Comparison of ENCODE assay signal across 23 mouse cellular contexts in the genomic region with DNA sequence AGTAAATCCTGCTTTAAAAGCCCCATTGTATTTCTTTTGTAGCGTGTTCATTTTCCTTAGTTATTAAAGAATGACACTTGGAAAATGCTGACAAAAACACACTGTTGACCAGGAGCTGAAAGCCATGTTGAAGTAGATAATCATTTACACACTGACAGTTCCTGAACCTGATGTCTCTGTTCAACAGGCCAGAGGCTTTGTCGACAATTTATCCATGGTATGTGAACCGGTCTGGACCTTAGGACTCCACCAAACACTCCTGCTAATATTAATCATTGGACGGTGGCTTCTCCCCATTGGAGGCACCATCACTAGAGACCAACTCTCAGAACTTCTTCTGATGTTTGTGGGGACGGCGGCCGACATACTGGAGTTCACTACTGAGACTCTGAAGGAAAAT. TPM values are rescaled to one million over a fixed set of nuclear protein-coding genes. Genes with fewer than 3 reads are reported as not detected.
DNase-seq lines count a peak whose midpoint lies in the region; ATAC-seq and TF ChIP-seq lines count a peak whose summit lies in the region.
"Had no signal": no experiment of that assay in that cellular context is flagged by ENCODE, and none has a peak within 500 bp of the region (broad histone marks: within the 10 kb centered on the region; RNA-seq: fewer than 3 reads in every experiment).

No protein-coding gene starts in this region.

- H3K27ac ChIP-seq in kidney, adult 2 months (ENCODE audit: insufficient read depth, low read depth, low read length), result peak overlapping the region; percentile 6; the same call in 1 of the 2 replicates
- no peak overlapping the region for H3K27ac ChIP-seq in kidney, embryonic 14.5 days (ENCODE audit: low read depth, low read length)
- peak overlapping the region; percentile 50; the same call in 1 of the 2 replicates for H3K27ac ChIP-seq in limb, embryonic 12.5 days
- no peak overlapping the region for H3K27ac ChIP-seq in limb, embryonic 10.5 days
- H3K27ac ChIP-seq: embryonic facial prominence, embryonic 13.5 days; embryonic facial prominence, embryonic 15.5 days; forebrain, embryonic 10.5 days; forebrain, embryonic 12.5 days had no signal

- H3K9me3 ChIP-seq in kidney, embryonic 14.5 days (ENCODE audit: control insufficient read depth, low read length), result no peaks in the 10 kb centered on the region
- H3K9me3 ChIP-seq in limb, embryonic 12.5 days, result no peaks in the 10 kb centered on the region
- H3K9me3 ChIP-seq in limb, embryonic 10.5 days (replicated peaks), result no peaks in the 10 kb centered on the region
- H3K9me3 ChIP-seq: embryonic facial prominence, embryonic 13.5 days; embryonic facial prominence, embryonic 15.5 days; forebrain, embryonic 10.5 days; forebrain, embryonic 12.5 days had no signal

- H3K4me1 ChIP-seq in kidney, adult 2 months (ENCODE audit: control insufficient read depth, insufficient read depth, low read length), result peaks cover 2% of the 10 kb centered on the region; the same call in 1 of the 2 replicates
- no peaks in the 10 kb centered on the region for H3K4me1 ChIP-seq in kidney, embryonic 14.5 days (ENCODE audit: control insufficient read depth, insufficient read depth, low read length)
- peaks cover 18% of the 10 kb centered on the region for H3K4me1 ChIP-seq in limb, embryonic 12.5 days (replicated peaks)
- peaks cover 4% of the 10 kb centered on the region; the same call in 1 of the 2 replicates for H3K4me1 ChIP-seq in limb, embryonic 10.5 days
- H3K4me1 ChIP-seq: embryonic facial prominence, embryonic 13.5 days; embryonic facial prominence, embryonic 15.5 days; forebrain, embryonic 12.5 days had no signal

- peak overlapping the region; percentile 17 for H3K4me3 ChIP-seq in kidney, adult 2 months (ENCODE audit: insufficient read depth, low read depth, low read length)
- no peak overlapping the region for H3K4me3 ChIP-seq in kidney, embryonic 14.5 days (ENCODE audit: low read length)
- no peak overlapping the region for H3K4me3 ChIP-seq in limb, embryonic 12.5 days (replicated peaks)
- no peak overlapping the region for H3K4me3 ChIP-seq in limb, embryonic 10.5 days
- H3K4me3 ChIP-seq: embryonic facial prominence, embryonic 13.5 days; embryonic facial prominence, embryonic 15.5 days; erythroblast, embryonic 14.5 days; forebrain, embryonic 10.5 days; forebrain, embryonic 12.5 days had no signal

- no peak overlapping the region for H3K4me2 ChIP-seq in kidney, embryonic 14.5 days (replicated peaks; ENCODE audit: low read depth, low read length)
- no peak overlapping the region for H3K4me2 ChIP-seq in limb, embryonic 12.5 days
- H3K4me2 ChIP-seq: embryonic facial prominence, embryonic 13.5 days; embryonic facial prominence, embryonic 15.5 days; forebrain, embryonic 12.5 days had no signal

- no peak for TF ChIP-seq CTCF in kidney, adult 2 months (conservative IDR thresholded peaks at IDR 0.05; ENCODE audit: insufficient read depth, insufficient read length, low read depth, low read length)

- no peaks in the 10 kb centered on the region for H3K27me3 ChIP-seq in kidney, adult 2 months (replicated peaks; ENCODE audit: control insufficient read depth, insufficient read depth, low read length)
- no peaks in the 10 kb centered on the region for H3K27me3 ChIP-seq in kidney, embryonic 14.5 days (ENCODE audit: control insufficient read depth, insufficient read depth, low read length)
- H3K27me3 ChIP-seq in limb, embryonic 12.5 days, result no peaks in the 10 kb centered on the region
- H3K27me3 ChIP-seq in limb, embryonic 10.5 days (ENCODE audit: low read depth, poor library complexity, severe bottlenecking), result no peaks in the 10 kb centered on the region
- H3K27me3 ChIP-seq: embryonic facial prominence, embryonic 13.5 days; embryonic facial prominence, embryonic 15.5 days; forebrain, embryonic 12.5 days had no signal

- WGBS in kidney, adult 2 months, result 67% methylated on average over 7 of the region's 7 CpGs
- WGBS in kidney, embryonic 14.5 days, result 91% methylated on average over 7 of the region's 7 CpGs
- WGBS in limb, embryonic 12.5 days, result 68% methylated on average over 7 of the region's 7 CpGs
- WGBS in limb, embryonic 10.5 days, result 90% methylated on average over 7 of the region's 7 CpGs

- TF ChIP-seq POLR2A in kidney, adult 2 months (IDR thresholded peaks at IDR 0.05; ENCODE audit: low read depth, low read length), result no peak

- no peak overlapping the region for H3K9ac ChIP-seq in kidney, embryonic 14.5 days (ENCODE audit: low read depth, low read length)
- H3K9ac ChIP-seq in limb, embryonic 12.5 days (replicated peaks), result no peak overlapping the region
- H3K9ac ChIP-seq: embryonic facial prominence, embryonic 13.5 days; embryonic facial prominence, embryonic 15.5 days; forebrain, embryonic 12.5 days had no signal

- no peak for ATAC-seq in kidney, embryonic 14.5 days (ENCODE audit: low FRiP score, low TSS enrichment)
- ATAC-seq in limb, embryonic 12.5 days (ENCODE audit: insufficient number of reproducible peaks, insufficient read depth, low FRiP score, low TSS enrichment, low read depth), result no peak
- ATAC-seq: forebrain, embryonic 14.5 days had no signal

- DNase-seq in kidney, adult 2 months, result peak; percentile 68
- peak; percentile 75 for DNase-seq in kidney, adult 9 months
- DNase-seq in kidney, postnatal 14 days, result no peak
- no peak for DNase-seq in limb, embryonic 10.5 days (ENCODE audit: low spot score)
- DNase-seq: adrenal gland, adult 2 months; adrenal gland, postnatal 10 days; adrenal gland, postnatal 25 days; cerebellum, adult 11 months; cerebellum, adult 18-20 months; cerebellum, adult 8-10 months; cerebellum, adult 9-11 months; cerebellum, postnatal 14 days; cerebellum, postnatal 36 days; embryo, embryonic 11 days had no signal

- H3K36me3 ChIP-seq in kidney, adult 2 months (ENCODE audit: control insufficient read depth, insufficient read depth, low read length), result no peaks in the 10 kb centered on the region
- H3K36me3 ChIP-seq in kidney, embryonic 14.5 days (ENCODE audit: control insufficient read depth, insufficient read depth, low read length), result no peaks in the 10 kb centered on the region
- H3K36me3 ChIP-seq in limb, embryonic 12.5 days, result peaks cover 3% of the 10 kb centered on the region; the same call in 1 of the 2 replicates
- H3K36me3 ChIP-seq in limb, embryonic 10.5 days, result no peaks in the 10 kb centered on the region
- H3K36me3 ChIP-seq: embryonic facial prominence, embryonic 15.5 days; forebrain, embryonic 10.5 days; forebrain, embryonic 12.5 days had no signal

RNA-seq across cellular contexts. Expression of gene Tmem26, which starts 27.5 kb away (rescaled TPM):
- polyA plus RNA-seq in kidney, adult 2 months (2012; rRNA removed), result 3.7 and 4.4 TPM in 2 replicates
- 3.2 and 6.4 TPM in 2 replicates for polyA plus RNA-seq in kidney, embryonic 14.5 days (2014; fragmentation: Nextera tagmentation; extraction: Ambion mirVana)
- polyA plus RNA-seq in limb, embryonic 12.5 days (2016; fragmentation: Nextera tagmentation; extraction: Ambion mirVana), result 42.0 and 44.4 TPM in 2 replicates
- polyA plus RNA-seq in limb, embryonic 10.5 days (2016; fragmentation: Nextera tagmentation; extraction: Ambion mirVana), result 3.7 and 16.2 TPM in 2 replicates
- polyA plus RNA-seq: C2C12; erythroblast, embryonic 14.5 days had no signal

Comparison
In these comparisons a context has a peak if more than half of its experiments do, and no peak if none do; other contexts are left out.
1. DNase-seq: peak in kidney, adult 2 months (single experiment) and kidney, adult 9 months (single experiment); none in kidney, postnatal 14 days (single experiment) and limb, embryonic 10.5 days (single experiment).
2. H3K27ac ChIP-seq: peak in kidney, adult 2 months (single experiment) and limb, embryonic 12.5 days (single experiment); none in kidney, embryonic 14.5 days (single experiment) and limb, embryonic 10.5 days (single experiment).